Mouse (Mus musculus): ENCODE results near the gene Clcc1. TPM values are rescaled to one million over a fixed set of nuclear protein-coding genes. Genes with fewer than 3 reads are reported as not detected.
A peak's percentile ranks its signal among the peaks of the same experiment; 100 is the strongest.
"Not testable (repeated sequence)": the region's sequence is repeated elsewhere in the genome, so short reads cannot be mapped to it uniquely, and the experiment has no call there.

Gene Clcc1
- polyA plus RNA-seq, 1 experiment from 2014 or later = 64.8 TPM

GRCm38 (mm10) chr3:108660941-108661340 lies 7.2 kb downstream of the Clcc1 start:
- H3K4me2 ChIP-seq (ENCODE audit: low read length) = no peak overlapping the region
- peaks cover 20% of the 10 kb centered on the region for H3K36me3 ChIP-seq (ENCODE audit: insufficient read depth, low read length)
- no peaks in the 10 kb centered on the region for H3K4me1 ChIP-seq (replicated peaks; ENCODE audit: insufficient read depth, low read length)
- H3K9me3 ChIP-seq (replicated peaks; ENCODE audit: low read length) = no peaks in the 10 kb centered on the region
- no peaks in the 10 kb centered on the region for H3K27me3 ChIP-seq (ENCODE audit: insufficient read depth, low read length)
- ATAC-seq (replicated peaks; ENCODE audit: low FRiP score, low read depth) (no peak), DNase-seq (ENCODE audit: low spot score) (no peak)
- no peak overlapping the region for H3K4me3 ChIP-seq (replicated peaks; ENCODE audit: low read depth, low read length)
- H3K27ac ChIP-seq = no peak overlapping the region
- whole genome bisulfite sequencing = 84% methylated on average over 1 of the region's 1 CpGs
- H3K9ac ChIP-seq (ENCODE audit: low read depth, low read length) = no peak overlapping the region
- TF ChIP-seq CTCF (IDR thresholded peaks at IDR 0.05; ENCODE audit: low read depth) = peak; percentile 36

GRCm38 (mm10) chr3:108676616-108677015 lies 22.9 kb downstream of the Clcc1 start:
- no peak overlapping the region for H3K27ac ChIP-seq
- DNase-seq (ENCODE audit: low spot score) (no peak), ATAC-seq (replicated peaks; ENCODE audit: low FRiP score, low read depth) (no peak)
- H3K27me3 ChIP-seq (ENCODE audit: insufficient read depth, low read length) = no peaks in the 10 kb centered on the region
- no peak for TF ChIP-seq CTCF (IDR thresholded peaks at IDR 0.05; ENCODE audit: low read depth)
- 79% methylated on average over 4 of the region's 4 CpGs for WGBS
- H3K4me1 ChIP-seq (replicated peaks; ENCODE audit: insufficient read depth, low read length) = no peaks in the 10 kb centered on the region
- H3K4me3 ChIP-seq (replicated peaks; ENCODE audit: low read depth, low read length) = no peak overlapping the region
- H3K36me3 ChIP-seq (ENCODE audit: insufficient read depth, low read length) = peaks cover 56% of the 10 kb centered on the region; the same call in 1 of the 2 replicates
- no peak overlapping the region for H3K4me2 ChIP-seq (ENCODE audit: low read length)
- no peak overlapping the region for H3K9ac ChIP-seq (ENCODE audit: low read depth, low read length)
- no peaks in the 10 kb centered on the region for H3K9me3 ChIP-seq (replicated peaks; ENCODE audit: low read length)

- ATAC-seq (replicated peaks; ENCODE audit: low FRiP score, low read depth) (no peak), DNase-seq (ENCODE audit: low spot score) (no peak)
- 82% methylated on average over 4 of the region's 4 CpGs for WGBS
- no peak for TF ChIP-seq CTCF (IDR thresholded peaks at IDR 0.05; ENCODE audit: low read depth)
- Histone ChIP-seq H3K4me1 (replicated peaks; ENCODE audit: insufficient read depth, low read length) (no peaks in the 10 kb centered on the region), H3K27me3 (ENCODE audit: insufficient read depth, low read length) (no peaks in the 10 kb centered on the region), H3K9me3 (replicated peaks; ENCODE audit: low read length) (no peaks in the 10 kb centered on the region), H3K4me2 (ENCODE audit: low read length) (no peak overlapping the region), H3K9ac (ENCODE audit: low read depth, low read length) (no peak overlapping the region), H3K27ac (no peak overlapping the region), H3K4me3 (replicated peaks; ENCODE audit: low read depth, low read length) (no peak overlapping the region), H3K36me3 (ENCODE audit: insufficient read depth, low read length) (peaks cover 53% of the 10 kb centered on the region)
These were observed 27.3 kb downstream of the Clcc1 start for GRCm38 (mm10) chr3:108681004-108681403.

- not testable (repeated sequence) for H3K9me3 ChIP-seq (replicated peaks; ENCODE audit: low read length); ATAC-seq (replicated peaks; ENCODE audit: low FRiP score, low read depth); H3K4me3 ChIP-seq (replicated peaks; ENCODE audit: low read depth, low read length); DNase-seq (ENCODE audit: low spot score); H3K4me1 ChIP-seq (replicated peaks; ENCODE audit: insufficient read depth, low read length); H3K27ac ChIP-seq; H3K9ac ChIP-seq (ENCODE audit: low read depth, low read length); H3K4me2 ChIP-seq (ENCODE audit: low read length); H3K27me3 ChIP-seq (ENCODE audit: insufficient read depth, low read length)
- 89% methylated on average over 5 of the region's 5 CpGs for WGBS
- peaks cover 40% of the 10 kb centered on the region for H3K36me3 ChIP-seq (ENCODE audit: insufficient read depth, low read length)
These were observed 29.9 kb downstream of the Clcc1 start for GRCm38 (mm10) chr3:108683597-108683996.

DNA sequence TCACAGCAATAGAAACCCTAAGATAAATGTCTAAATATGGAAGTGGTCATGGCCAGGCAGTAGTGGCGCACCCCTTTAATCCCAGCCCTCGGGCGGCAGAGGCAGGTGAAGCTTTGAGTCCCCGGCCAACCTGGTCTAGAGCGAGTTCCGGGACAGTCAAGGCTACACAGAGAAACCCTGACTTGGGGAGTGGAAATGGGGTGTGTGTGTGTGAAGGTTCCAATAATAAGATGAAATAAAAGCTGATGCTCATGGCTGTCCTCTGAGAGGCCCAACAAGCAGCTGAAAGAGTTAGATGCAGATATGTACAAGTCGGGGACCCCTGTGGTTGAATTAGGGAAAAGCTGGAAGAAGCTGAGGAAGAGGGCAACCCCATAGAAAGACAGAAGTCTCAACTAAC lies 32.0 kb downstream of the Clcc1 start:
- Histone ChIP-seq H3K9me3 (replicated peaks; ENCODE audit: low read length) (no peaks in the 10 kb centered on the region), H3K4me3 (replicated peaks; ENCODE audit: low read depth, low read length) (no peak overlapping the region), H3K36me3 (ENCODE audit: insufficient read depth, low read length) (peaks cover 30% of the 10 kb centered on the region), H3K9ac (ENCODE audit: low read depth, low read length) (no peak overlapping the region), H3K27me3 (ENCODE audit: insufficient read depth, low read length) (no peaks in the 10 kb centered on the region), H3K4me1 (replicated peaks; ENCODE audit: insufficient read depth, low read length) (no peaks in the 10 kb centered on the region), H3K27ac (no peak overlapping the region), H3K4me2 (ENCODE audit: low read length) (no peak overlapping the region)
- no peak for DNase-seq (ENCODE audit: low spot score)
- no peak for ATAC-seq (replicated peaks; ENCODE audit: low FRiP score, low read depth)
- 94% methylated on average over 7 of the region's 7 CpGs for WGBS
- TF ChIP-seq CTCF (IDR thresholded peaks at IDR 0.05; ENCODE audit: low read depth) = no peak

- H3K4me2 ChIP-seq (ENCODE audit: low read length) = no peak overlapping the region
- no peaks in the 10 kb centered on the region for H3K9me3 ChIP-seq (replicated peaks; ENCODE audit: low read length)
- H3K9ac ChIP-seq (ENCODE audit: low read depth, low read length) = no peak overlapping the region
- H3K36me3 ChIP-seq (ENCODE audit: insufficient read depth, low read length) = peaks cover 8% of the 10 kb centered on the region; the same call in 1 of the 2 replicates
- ATAC-seq (replicated peaks; ENCODE audit: low FRiP score, low read depth) (no peak), DNase-seq (ENCODE audit: low spot score) (no peak)
- no peaks in the 10 kb centered on the region for H3K27me3 ChIP-seq (ENCODE audit: insufficient read depth, low read length)
- no peaks in the 10 kb centered on the region for H3K4me1 ChIP-seq (replicated peaks; ENCODE audit: insufficient read depth, low read length)
- 79% methylated on average over 6 of the region's 6 CpGs for WGBS
- no peak overlapping the region for H3K27ac ChIP-seq
- no peak overlapping the region for H3K4me3 ChIP-seq (replicated peaks; ENCODE audit: low read depth, low read length)
- no peak for TF ChIP-seq CTCF (IDR thresholded peaks at IDR 0.05; ENCODE audit: low read depth)
These were observed 35.3 kb downstream of the Clcc1 start for GRCm38 (mm10) chr3:108689015-108689441.

DNA sequence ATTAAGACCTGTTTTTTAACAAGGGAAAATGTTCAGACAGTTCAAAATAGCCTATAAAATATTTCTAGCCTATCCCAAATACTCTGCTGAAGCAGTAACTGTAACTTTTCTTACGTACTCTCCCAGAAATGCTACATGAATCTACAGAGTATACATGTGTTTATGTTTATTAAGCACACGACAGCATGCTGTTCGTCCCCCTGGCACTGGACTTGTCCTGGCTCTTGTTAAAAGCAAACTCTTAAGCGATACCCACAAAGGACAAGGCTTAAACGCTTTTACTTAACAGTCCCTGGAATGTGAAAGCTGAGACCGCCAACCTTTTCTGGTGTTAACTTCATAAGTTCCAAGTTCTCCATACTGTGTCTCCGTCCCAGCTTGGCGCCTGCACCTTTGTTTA lies 35.7 kb downstream of the Clcc1 start:
- ATAC-seq (replicated peaks; ENCODE audit: low FRiP score, low read depth) = no peak
- TF ChIP-seq CTCF (IDR thresholded peaks at IDR 0.05; ENCODE audit: low read depth) = no peak
- no peaks in the 10 kb centered on the region for H3K27me3 ChIP-seq (ENCODE audit: insufficient read depth, low read length)
- no peak overlapping the region for H3K4me3 ChIP-seq (replicated peaks; ENCODE audit: low read depth, low read length)
- no peaks in the 10 kb centered on the region for H3K9me3 ChIP-seq (replicated peaks; ENCODE audit: low read length)
- no peak overlapping the region for H3K4me2 ChIP-seq (ENCODE audit: low read length)
- peaks cover 11% of the 10 kb centered on the region; the same call in 1 of the 2 replicates for H3K36me3 ChIP-seq (ENCODE audit: insufficient read depth, low read length)
- H3K9ac ChIP-seq (ENCODE audit: low read depth, low read length) = no peak overlapping the region
- H3K4me1 ChIP-seq (replicated peaks; ENCODE audit: insufficient read depth, low read length) = no peaks in the 10 kb centered on the region
- WGBS = 82% methylated on average over 8 of the region's 8 CpGs
- no peak for DNase-seq (ENCODE audit: low spot score)
- no peak overlapping the region for H3K27ac ChIP-seq
